Mouse (Mus musculus): ENCODE data around the gene Smoc1.
A peak's percentile ranks its signal among the peaks of the same experiment; 100 is the strongest.

The Smoc1 gene

GRCm38 (mm10) chr12:81026277-81026994 lies at the start of gene Smoc1:
Smoc1 (plus strand) TSS chr12:81026808.
- DNase-seq (ENCODE audit: low read depth, low spot score), result peak; percentile 82

GRCm38 (mm10) chr12:80982326-80982725 lies 44.3 kb upstream of the Smoc1 start:
- peak; percentile 47 for DNase-seq (ENCODE audit: low read depth, low spot score)

GRCm38 (mm10) chr12:80983695-80984094 lies 42.9 kb upstream of the Smoc1 start:
- no peak for DNase-seq (ENCODE audit: low read depth, low spot score)

- DNase-seq (ENCODE audit: low read depth, low spot score), result no peak
Measured at GRCm38 (mm10) chr12:80986628-80987027, 40.0 kb upstream of the Smoc1 start.

GRCm38 (mm10) chr12:80988286-80988685 lies 38.3 kb upstream of the Smoc1 start:
- no peak for DNase-seq (ENCODE audit: low read depth, low spot score)

GRCm38 (mm10) chr12:80990901-80991445 lies 35.6 kb upstream of the Smoc1 start:
- DNase-seq (ENCODE audit: low read depth, low spot score), result no peak

GRCm38 (mm10) chr12:80991806-80992205 lies 34.8 kb upstream of the Smoc1 start:
- DNase-seq (ENCODE audit: low read depth, low spot score), result no peak

- no peak for DNase-seq (ENCODE audit: low read depth, low spot score)
Measured at GRCm38 (mm10) chr12:80992540-80993122, 34.0 kb upstream of the Smoc1 start.

- no peak for DNase-seq (ENCODE audit: low read depth, low spot score)
Measured at GRCm38 (mm10) chr12:80993773-80994172, 32.8 kb upstream of the Smoc1 start.

- no peak for DNase-seq (ENCODE audit: low read depth, low spot score)
Measured at GRCm38 (mm10) chr12:80995326-80995725, 31.3 kb upstream of the Smoc1 start.

GRCm38 (mm10) chr12:80997652-80998051 lies 29.0 kb upstream of the Smoc1 start:
- no peak for DNase-seq (ENCODE audit: low read depth, low spot score)

- DNase-seq (ENCODE audit: low read depth, low spot score), result peak; percentile 11
Measured at GRCm38 (mm10) chr12:80998528-80999221, 27.9 kb upstream of the Smoc1 start.

GRCm38 (mm10) chr12:81000924-81001323 lies 25.7 kb upstream of the Smoc1 start:
- DNase-seq (ENCODE audit: low read depth, low spot score), result no peak

- no peak for DNase-seq (ENCODE audit: low read depth, low spot score)
Measured at GRCm38 (mm10) chr12:81002841-81003635, 23.6 kb upstream of the Smoc1 start.

- no peak for DNase-seq (ENCODE audit: low read depth, low spot score)
Measured at GRCm38 (mm10) chr12:81009813-81010212, 16.8 kb upstream of the Smoc1 start.

- DNase-seq (ENCODE audit: low read depth, low spot score), result no peak
Measured at GRCm38 (mm10) chr12:81011994-81012393, 14.6 kb upstream of the Smoc1 start.

- DNase-seq (ENCODE audit: low read depth, low spot score), result peak; percentile 39
Measured at GRCm38 (mm10) chr12:81013496-81013895, 13.1 kb upstream of the Smoc1 start.

GRCm38 (mm10) chr12:81017624-81018023 lies 9.0 kb upstream of the Smoc1 start:
- DNase-seq (ENCODE audit: low read depth, low spot score), result no peak

GRCm38 (mm10) chr12:81018516-81019279 lies 7.9 kb upstream of the Smoc1 start:
- peak; percentile 11 for DNase-seq (ENCODE audit: low read depth, low spot score)

- DNase-seq (ENCODE audit: low read depth, low spot score), result peak; percentile 51
Measured at GRCm38 (mm10) chr12:81019280-81019935, 7.2 kb upstream of the Smoc1 start.
